Mouse (Mus musculus) liver, embryonic 16.5 days (tissue): ENCODE results near the gene Bcar3. TPM values are rescaled to one million over a fixed set of nuclear protein-coding genes. Genes with fewer than 3 reads are reported as not detected.
A peak's percentile ranks its signal among the peaks of the same experiment; 100 is the strongest.

Source experiments
- ATAC-seq: fragments of 200-750 bp; cut with Nextera tagmentation; 2 replicates; pipeline ENCODE4 v1.8.0; 2017; ENCODE audit warnings: low read depth, mild to moderate bottlenecking, moderate number of reproducible peaks, moderate library complexity
- H3K27ac ChIP-seq: fragments of 300-500 bp; sonication (generic); 2 replicates; pipeline ENCODE4 v1.5.1; 2014; ENCODE audit warnings: mild to moderate bottlenecking, low read length
- H3K27me3 ChIP-seq: fragments of 300-500 bp; sonication (generic); 2 replicates; pipeline ENCODE4 v1.6.1; 2014; ENCODE audit warnings: low read depth, low read length, mixed read lengths; ENCODE audit not compliant: control insufficient read depth, insufficient read depth
- H3K36me3 ChIP-seq: fragments of 300-500 bp; sonication (generic); 2 replicates; pipeline ENCODE4 v1.6.1; 2014; ENCODE audit warnings: mild to moderate bottlenecking; ENCODE audit not compliant: control insufficient read depth, insufficient read depth
- H3K4me1 ChIP-seq: fragments of 300-500 bp; sonication (generic); 2 replicates; pipeline ENCODE4 v1.6.1; 2014; ENCODE audit warnings: low read depth, low read length, mixed read lengths; ENCODE audit not compliant: control insufficient read depth
- H3K4me2 ChIP-seq: fragments of 300-500 bp; sonication (generic); 2 replicates; pipeline ENCODE4 v1.6.1; 2014; ENCODE audit warnings: low read depth, low read length, mixed read lengths
- H3K4me3 ChIP-seq: fragments of 300-500 bp; sonication (generic); 2 replicates; pipeline ENCODE4 v1.5.1; 2014; ENCODE audit warnings: low read depth, mild to moderate bottlenecking, low read length
- H3K9ac ChIP-seq: fragments of 300-500 bp; sonication (generic); 2 replicates; pipeline ENCODE4 v1.6.1; 2014; ENCODE audit warnings: low read depth, low read length
- H3K9me3 ChIP-seq: fragments of 300-500 bp; sonication (generic); replicated peaks from 2 replicates; pipeline ENCODE4 v1.6.1; 2016; ENCODE audit warnings: low read length; ENCODE audit not compliant: control insufficient read depth
- WGBS: fragments of 180-500 bp; shearing (Covaris S2); extraction: QIAGEN DNeasy Blood & Tissue Kit; methylation state at CpG from one replicate; pipeline ENCODE4 v1.1.7; 2014; ENCODE audit not compliant: insufficient replicate concordance; 5-methylcytosine and 5-hydroxymethylcytosine counted together
- polyA plus RNA-seq: library from polyadenylated mRNA; unstranded; fragments of >200 nt; fragmentation: Nextera tagmentation; extraction: Ambion mirVana; gene quantifications from 2 replicates; pipeline ENCODE4 v1.2.1, GENCODE M21; 2015

The Bcar3 gene
- polyA plus RNA-seq, 1 experiment from 2014 or later: 7.2 TPM

DNA sequence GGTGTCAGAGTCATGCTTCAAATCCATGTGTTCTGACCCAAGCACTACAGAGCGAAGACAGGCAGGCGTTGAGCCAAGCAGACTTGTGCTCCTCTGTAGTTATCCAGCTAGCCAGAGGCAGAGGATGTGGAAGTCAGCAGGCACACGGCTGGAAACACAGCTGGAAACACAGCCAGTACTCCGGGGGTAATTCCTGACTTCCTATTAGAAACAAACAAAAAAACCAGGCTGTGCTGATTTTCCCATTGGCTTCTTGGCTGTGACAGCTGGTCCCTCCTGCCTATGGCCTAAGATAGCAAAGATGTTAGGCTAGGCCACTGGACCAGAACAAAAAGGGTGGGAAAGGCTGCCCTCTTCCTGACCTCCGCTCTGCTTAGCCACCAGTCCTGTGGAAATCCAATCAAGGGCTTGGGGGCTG is 66.8 kb downstream of the Bcar3 start:
- Histone ChIP-seq H3K27me3 (no peaks in the 10 kb centered on the region), H3K4me3 (no peak overlapping the region), H3K36me3 (no peaks in the 10 kb centered on the region), H3K9ac (no peak overlapping the region), H3K27ac (no peak overlapping the region), H3K4me2 (no peak overlapping the region), H3K9me3 (no peaks in the 10 kb centered on the region), H3K4me1 (no peaks in the 10 kb centered on the region)
- ATAC-seq: no peak
- 53% methylated on average over 5 of the region's 5 CpGs for WGBS

- H3K4me2 ChIP-seq: no peak overlapping the region
- ATAC-seq: no peak
- WGBS: 47% methylated on average over 2 of the region's 2 CpGs
Observed at GRCm38 (mm10) chr3:122362719-122363118, 68.8 kb downstream of the Bcar3 start.

DNA sequence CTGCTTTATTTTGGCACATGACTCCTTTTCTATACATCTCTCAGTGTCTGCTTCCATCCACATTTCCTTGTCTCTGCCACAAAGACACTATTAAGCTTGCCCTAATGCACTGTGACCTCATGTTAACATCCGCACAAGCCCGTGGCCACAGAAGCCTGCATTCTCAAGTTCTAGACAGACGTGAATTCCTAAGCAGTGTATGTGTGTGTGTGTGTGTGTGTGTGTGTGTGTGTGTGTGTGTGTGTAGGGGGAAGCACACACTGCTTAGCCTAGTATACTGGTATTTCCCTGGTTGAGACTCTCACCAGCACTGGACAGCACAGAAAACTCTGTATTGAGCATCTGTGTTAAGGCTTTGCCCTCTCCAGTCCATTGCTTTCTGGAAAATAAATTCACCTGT is 70.6 kb downstream of the Bcar3 start:
- no peak overlapping the region for H3K4me3 ChIP-seq
- no peak overlapping the region for H3K27ac ChIP-seq
- no peaks in the 10 kb centered on the region for H3K27me3 ChIP-seq
- no peak overlapping the region for H3K9ac ChIP-seq
- no peaks in the 10 kb centered on the region for H3K4me1 ChIP-seq
- no peaks in the 10 kb centered on the region for H3K36me3 ChIP-seq
- no peak overlapping the region for H3K4me2 ChIP-seq
- WGBS: 48% methylated on average over 3 of the region's 3 CpGs
- ATAC-seq: no peak
- no peaks in the 10 kb centered on the region for H3K9me3 ChIP-seq

More at GRCm38 (mm10) chr3:122362719-122363118, 68.8 kb downstream of the Bcar3 start:
- Histone ChIP-seq H3K4me1 (no peaks in the 10 kb centered on the region), H3K4me3 (no peak overlapping the region), H3K9ac (no peak overlapping the region), H3K9me3 (no peaks in the 10 kb centered on the region), H3K27me3 (no peaks in the 10 kb centered on the region), H3K36me3 (no peaks in the 10 kb centered on the region), H3K27ac (no peak overlapping the region)

- Histone ChIP-seq H3K36me3 (no peaks in the 10 kb centered on the region), H3K9me3 (no peaks in the 10 kb centered on the region), H3K4me2 (no peak overlapping the region), H3K27me3 (no peaks in the 10 kb centered on the region), H3K27ac (no peak overlapping the region), H3K9ac (no peak overlapping the region), H3K4me3 (no peak overlapping the region), H3K4me1 (no peaks in the 10 kb centered on the region)
- WGBS: 33% methylated on average over 3 of the region's 3 CpGs
- peak; percentile 45; the same call in 1 of the 2 replicates for ATAC-seq
Observed at GRCm38 (mm10) chr3:122365326-122365725, 71.4 kb downstream of the Bcar3 start.

DNA sequence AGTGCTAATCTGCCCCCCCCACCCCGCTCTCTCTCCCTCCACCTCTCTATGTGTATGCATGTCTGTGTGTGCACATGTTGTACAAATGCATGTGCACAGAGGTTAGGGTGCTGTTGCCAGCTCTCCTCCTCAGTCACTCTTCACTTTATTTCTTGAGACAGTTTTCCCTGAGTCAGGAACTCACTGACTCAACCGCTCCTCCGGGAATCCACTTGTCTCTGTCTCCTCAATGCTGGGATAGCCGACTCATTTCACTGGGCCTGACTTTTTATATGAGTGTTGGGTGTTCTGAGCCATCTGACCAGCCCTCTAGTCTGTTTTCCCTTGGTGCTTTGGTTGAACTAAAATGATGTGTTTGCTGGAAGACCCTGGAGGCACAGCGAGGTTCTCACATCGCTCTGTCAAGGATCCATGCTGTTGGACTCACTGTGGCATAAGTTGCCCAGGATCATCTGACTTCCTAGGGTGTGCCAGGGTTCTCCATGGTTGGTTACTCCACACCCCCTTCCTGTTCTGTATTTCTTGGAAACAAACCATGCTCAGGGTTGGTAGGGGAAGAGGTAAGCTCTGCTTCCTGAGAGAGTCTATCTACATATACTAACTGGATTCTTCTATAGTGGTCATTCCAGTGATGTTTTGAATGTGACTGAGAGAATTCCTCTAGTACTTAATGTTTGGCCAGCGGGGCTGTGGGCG is 77.9 kb downstream of the Bcar3 start:
- Histone ChIP-seq H3K9ac (no peak overlapping the region), H3K9me3 (no peaks in the 10 kb centered on the region), H3K27me3 (no peaks in the 10 kb centered on the region), H3K4me3 (no peak overlapping the region), H3K4me2 (no peak overlapping the region), H3K36me3 (no peaks in the 10 kb centered on the region), H3K4me1 (no peaks in the 10 kb centered on the region), H3K27ac (no peak overlapping the region)
- no peak for ATAC-seq
- 69% methylated on average over 8 of the region's 8 CpGs for WGBS

- Histone ChIP-seq H3K4me3 (no peak overlapping the region), H3K4me1 (no peaks in the 10 kb centered on the region), H3K27ac (no peak overlapping the region), H3K4me2 (no peak overlapping the region), H3K9me3 (no peaks in the 10 kb centered on the region), H3K9ac (no peak overlapping the region), H3K27me3 (no peaks in the 10 kb centered on the region), H3K36me3 (no peaks in the 10 kb centered on the region)
- ATAC-seq: no peak
- WGBS: 11% methylated on average over 4 of the region's 4 CpGs
Observed at GRCm38 (mm10) chr3:122372617-122373016, 78.7 kb downstream of the Bcar3 start.

GRCm38 (mm10) chr3:122376011-122376410 is 82.1 kb downstream of the Bcar3 start:
- Histone ChIP-seq H3K27ac (no peak overlapping the region), H3K27me3 (no peaks in the 10 kb centered on the region), H3K4me2 (no peak overlapping the region), H3K9me3 (no peaks in the 10 kb centered on the region), H3K9ac (no peak overlapping the region), H3K36me3 (no peaks in the 10 kb centered on the region), H3K4me3 (no peak overlapping the region), H3K4me1 (no peaks in the 10 kb centered on the region)
- no peak for ATAC-seq

GRCm38 (mm10) chr3:122376412-122376831 is 82.5 kb downstream of the Bcar3 start:
- no peaks in the 10 kb centered on the region for H3K36me3 ChIP-seq
- H3K27ac ChIP-seq: no peak overlapping the region
- WGBS: 54% methylated on average over 10 of the region's 10 CpGs
- no peaks in the 10 kb centered on the region for H3K9me3 ChIP-seq
- H3K9ac ChIP-seq: no peak overlapping the region
- no peaks in the 10 kb centered on the region for H3K27me3 ChIP-seq
- no peak overlapping the region for H3K4me3 ChIP-seq
- H3K4me2 ChIP-seq: no peak overlapping the region
- no peak for ATAC-seq
- H3K4me1 ChIP-seq: no peaks in the 10 kb centered on the region

- H3K27ac ChIP-seq: no peak overlapping the region
- ATAC-seq: no peak
Observed at GRCm38 (mm10) chr3:122376841-122377464, 83.0 kb downstream of the Bcar3 start.

More at GRCm38 (mm10) chr3:122376841-122377464, 83.0 kb downstream of the Bcar3 start:
- Histone ChIP-seq H3K4me1 (no peaks in the 10 kb centered on the region), H3K4me3 (no peak overlapping the region), H3K36me3 (no peaks in the 10 kb centered on the region), H3K9me3 (no peaks in the 10 kb centered on the region), H3K4me2 (no peak overlapping the region), H3K9ac (no peak overlapping the region), H3K27me3 (no peaks in the 10 kb centered on the region)
- 61% methylated on average over 8 of the region's 8 CpGs for WGBS
